Mouse (Mus musculus): ENCODE results near the gene Tubb1.

- TF ChIP-seq TAL1 (conservative IDR thresholded peaks at IDR 0.05; ENCODE audit: low read depth, low read length) (no peak), CTCF (IDR thresholded peaks at IDR 0.05; ENCODE audit: low read depth, low read length) (no peak)
Observed at GRCm38 (mm10) chr2:174439450-174439838, 11.1 kb upstream of the Tubb1 start.
